Mouse (Mus musculus): ENCODE results near the gene Cntn4. TPM values are rescaled to one million over a fixed set of nuclear protein-coding genes. Genes with fewer than 3 reads are reported as not detected.
"Not testable (repeated sequence)": the region's sequence is repeated elsewhere in the genome, so short reads cannot be mapped to it uniquely, and the experiment has no call there.

Gene Cntn4
- polyA plus RNA-seq, 1 experiment from 2014 or later: 4.6 TPM

GRCm38 (mm10) chr6:106336805-106337204 is 659.3 kb downstream of the Cntn4 start:
- Histone ChIP-seq H3K36me3 (no peaks in the 10 kb centered on the region), H3K4me3 (replicated peaks) (no peak overlapping the region), H3K9me3 (replicated peaks) (no peaks in the 10 kb centered on the region), H3K9ac (no peak overlapping the region), H3K4me2 (no peak overlapping the region), H3K4me1 (no peaks in the 10 kb centered on the region), H3K27ac (no peak overlapping the region), H3K27me3 (no peaks in the 10 kb centered on the region)
- ATAC-seq (replicated peaks; ENCODE audit: low FRiP score): no peak
- WGBS: 83% methylated on average over 3 of the region's 3 CpGs

GRCm38 (mm10) chr6:106337829-106338228 is 660.4 kb downstream of the Cntn4 start:
- no peaks in the 10 kb centered on the region for H3K27me3 ChIP-seq
- no peak overlapping the region for H3K27ac ChIP-seq
- H3K9ac ChIP-seq: no peak overlapping the region
- no peak overlapping the region for H3K4me2 ChIP-seq
- H3K36me3 ChIP-seq: no peaks in the 10 kb centered on the region
- no peaks in the 10 kb centered on the region for H3K9me3 ChIP-seq (replicated peaks)
- ATAC-seq (replicated peaks; ENCODE audit: low FRiP score): no peak
- H3K4me3 ChIP-seq (replicated peaks): no peak overlapping the region
- H3K4me1 ChIP-seq: no peaks in the 10 kb centered on the region

GRCm38 (mm10) chr6:106341114-106341513 is 663.7 kb downstream of the Cntn4 start:
- no peak for ATAC-seq (replicated peaks; ENCODE audit: low FRiP score)

GRCm38 (mm10) chr6:106350072-106350471 is 672.6 kb downstream of the Cntn4 start:
- Histone ChIP-seq H3K27me3 (no peaks in the 10 kb centered on the region), H3K9me3 (replicated peaks) (no peaks in the 10 kb centered on the region), H3K4me1 (peaks cover 9% of the 10 kb centered on the region; the same call in 1 of the 2 replicates), H3K36me3 (no peaks in the 10 kb centered on the region), H3K4me2 (no peak overlapping the region), H3K4me3 (replicated peaks) (no peak overlapping the region), H3K27ac (no peak overlapping the region), H3K9ac (no peak overlapping the region)
- ATAC-seq (replicated peaks; ENCODE audit: low FRiP score): no peak
- 30% methylated on average over 3 of the region's 3 CpGs for WGBS

More at GRCm38 (mm10) chr6:106341114-106341513, 663.7 kb downstream of the Cntn4 start:
- H3K9me3 ChIP-seq (replicated peaks): no peaks in the 10 kb centered on the region
- no peak overlapping the region for H3K4me2 ChIP-seq
- no peaks in the 10 kb centered on the region for H3K36me3 ChIP-seq
- H3K4me3 ChIP-seq (replicated peaks): no peak overlapping the region
- no peak overlapping the region for H3K27ac ChIP-seq
- no peaks in the 10 kb centered on the region for H3K27me3 ChIP-seq
- no peak overlapping the region for H3K9ac ChIP-seq
- H3K4me1 ChIP-seq: no peaks in the 10 kb centered on the region

- no peak for ATAC-seq (replicated peaks; ENCODE audit: low FRiP score)
- Histone ChIP-seq H3K9ac (no peak overlapping the region), H3K4me2 (no peak overlapping the region), H3K4me3 (replicated peaks) (no peak overlapping the region), H3K4me1 (peaks cover 9% of the 10 kb centered on the region; the same call in 1 of the 2 replicates), H3K27ac (0 out of 2 replicates have a peak overlapping the region, but pooled peaks have one; percentile 18), H3K27me3 (no peaks in the 10 kb centered on the region), H3K9me3 (replicated peaks) (no peaks in the 10 kb centered on the region), H3K36me3 (no peaks in the 10 kb centered on the region)
- 61% methylated on average over 2 of the region's 2 CpGs for WGBS
Observed at GRCm38 (mm10) chr6:106351389-106351788, 673.9 kb downstream of the Cntn4 start.

- not testable (repeated sequence) for H3K27me3 ChIP-seq; H3K9ac ChIP-seq; H3K4me2 ChIP-seq; H3K4me1 ChIP-seq; H3K9me3 ChIP-seq (replicated peaks); H3K27ac ChIP-seq; ATAC-seq (replicated peaks; ENCODE audit: low FRiP score); H3K4me3 ChIP-seq (replicated peaks); H3K36me3 ChIP-seq
- WGBS: 85% methylated on average over 2 of the region's 2 CpGs
Observed at GRCm38 (mm10) chr6:106358801-106359200, 681.3 kb downstream of the Cntn4 start.

GRCm38 (mm10) chr6:106381288-106382025 is 704.0 kb downstream of the Cntn4 start:
- H3K9ac ChIP-seq: no peak overlapping the region
- no peak for ATAC-seq (replicated peaks; ENCODE audit: low FRiP score)
- H3K4me1 ChIP-seq: no peaks in the 10 kb centered on the region
- H3K27ac ChIP-seq: no peak overlapping the region
- H3K4me2 ChIP-seq: no peak overlapping the region
- WGBS: 74% methylated on average over 6 of the region's 6 CpGs
- H3K36me3 ChIP-seq: no peaks in the 10 kb centered on the region
- no peaks in the 10 kb centered on the region for H3K27me3 ChIP-seq
- H3K4me3 ChIP-seq (replicated peaks): no peak overlapping the region
- H3K9me3 ChIP-seq (replicated peaks): no peaks in the 10 kb centered on the region

GRCm38 (mm10) chr6:106387833-106388406 is 710.5 kb downstream of the Cntn4 start:
- ATAC-seq (replicated peaks; ENCODE audit: low FRiP score): no peak
- Histone ChIP-seq H3K27ac (no peak overlapping the region), H3K27me3 (no peaks in the 10 kb centered on the region), H3K9me3 (replicated peaks) (no peaks in the 10 kb centered on the region), H3K4me2 (no peak overlapping the region), H3K36me3 (no peaks in the 10 kb centered on the region), H3K9ac (no peak overlapping the region), H3K4me3 (replicated peaks) (no peak overlapping the region), H3K4me1 (no peaks in the 10 kb centered on the region)
- 85% methylated on average over 2 of the region's 2 CpGs for WGBS

- Histone ChIP-seq H3K4me1 (no peaks in the 10 kb centered on the region), H3K4me3 (replicated peaks) (no peak overlapping the region), H3K27ac (no peak overlapping the region), H3K9ac (no peak overlapping the region), H3K27me3 (no peaks in the 10 kb centered on the region), H3K36me3 (no peaks in the 10 kb centered on the region), H3K4me2 (no peak overlapping the region), H3K9me3 (replicated peaks) (no peaks in the 10 kb centered on the region)
- ATAC-seq (replicated peaks; ENCODE audit: low FRiP score): no peak
- WGBS: 80% methylated on average over 3 of the region's 3 CpGs
Observed at GRCm38 (mm10) chr6:106408014-106408413, 730.6 kb downstream of the Cntn4 start.

- Histone ChIP-seq H3K4me2 (no peak overlapping the region), H3K4me3 (replicated peaks) (no peak overlapping the region), H3K27ac (no peak overlapping the region), H3K4me1 (no peaks in the 10 kb centered on the region), H3K27me3 (no peaks in the 10 kb centered on the region), H3K36me3 (no peaks in the 10 kb centered on the region), H3K9me3 (replicated peaks) (no peaks in the 10 kb centered on the region), H3K9ac (no peak overlapping the region)
- WGBS: 73% methylated on average over 3 of the region's 3 CpGs
- ATAC-seq (replicated peaks; ENCODE audit: low FRiP score): no peak
Observed at GRCm38 (mm10) chr6:106408634-106409033, 731.2 kb downstream of the Cntn4 start.

GRCm38 (mm10) chr6:106422947-106423346 is 745.5 kb downstream of the Cntn4 start:
- Histone ChIP-seq H3K27me3 (no peaks in the 10 kb centered on the region), H3K4me3 (replicated peaks) (no peak overlapping the region), H3K9ac (no peak overlapping the region), H3K36me3 (no peaks in the 10 kb centered on the region), H3K9me3 (replicated peaks) (no peaks in the 10 kb centered on the region), H3K27ac (no peak overlapping the region), H3K4me2 (no peak overlapping the region), H3K4me1 (no peaks in the 10 kb centered on the region)
- ATAC-seq (replicated peaks; ENCODE audit: low FRiP score): no peak

GRCm38 (mm10) chr6:106423471-106423870 is 746.0 kb downstream of the Cntn4 start:
- H3K36me3 ChIP-seq: no peaks in the 10 kb centered on the region
- H3K9me3 ChIP-seq (replicated peaks): no peaks in the 10 kb centered on the region
- no peak overlapping the region for H3K9ac ChIP-seq
- no peaks in the 10 kb centered on the region for H3K27me3 ChIP-seq
- no peaks in the 10 kb centered on the region for H3K4me1 ChIP-seq
- ATAC-seq (replicated peaks; ENCODE audit: low FRiP score): no peak
- 85% methylated on average over 2 of the region's 2 CpGs for WGBS
- no peak overlapping the region for H3K4me3 ChIP-seq (replicated peaks)
- no peak overlapping the region for H3K4me2 ChIP-seq
- H3K27ac ChIP-seq: no peak overlapping the region
